Mouse (Mus musculus) MEL (cell line): ENCODE results near the gene Cym. TPM values are rescaled to one million over a fixed set of nuclear protein-coding genes. Genes with fewer than 3 reads are reported as not detected.

Experiments
- DNase-seq: peaks from one replicate; pipeline ENCODE4 v3.0.0; 2011; ENCODE audit warnings: low read depth, low spot score
- H3K27ac ChIP-seq: 2 replicates; pipeline ENCODE4 v1.5.1; 2012; ENCODE audit warnings: low read depth, mild to moderate bottlenecking, control low read depth, low read length, moderate library complexity; ENCODE audit not compliant: control insufficient read depth
- H3K27me3 ChIP-seq, 2 experiments: fragments of 150-350 bp in 1 of 2; sonication (generic) in 1 of 2; 2 replicates each; pipeline ENCODE4 v1.6.1; 2012; ENCODE audit warnings: low read length in 2 of 2, mild to moderate bottlenecking in 2 of 2, improper control_type of control experiment in 1 of 2, moderate library complexity in 1 of 2; ENCODE audit not compliant: insufficient read depth in 2 of 2, control insufficient read depth in 1 of 2
- H3K36me3 ChIP-seq, 2 experiments: 2 replicates each; pipeline ENCODE4 v1.6.1; 2012 to 2014; ENCODE audit warnings: low read length in 2 of 2, improper control_type of control experiment in 1 of 2, inconsistent platforms in 1 of 2, mild to moderate bottlenecking in 1 of 2; ENCODE audit not compliant: insufficient read depth in 2 of 2, control insufficient read depth in 1 of 2
- H3K4me1 ChIP-seq, 2 experiments: fragments of 150-350 bp in 1 of 2; sonication (generic) in 1 of 2; 2 replicates each; pipeline ENCODE4 v1.6.1; 2012; ENCODE audit warnings: low read length in 2 of 2, improper control_type of control experiment in 1 of 2, mild to moderate bottlenecking in 1 of 2; ENCODE audit not compliant: insufficient read depth in 2 of 2, control insufficient read depth in 1 of 2
- H3K4me3 ChIP-seq, 2 experiments: fragments of 150-350 bp in 1 of 2; sonication (generic) in 1 of 2; 2 replicates each; pipeline ENCODE4 v1.5.1; 2012; ENCODE audit warnings: low read depth in 2 of 2, low read length in 2 of 2, mild to moderate bottlenecking in 2 of 2, moderate library complexity in 2 of 2, control low read depth in 1 of 2, improper control_type of control experiment in 1 of 2; ENCODE audit not compliant: control insufficient read depth in 1 of 2, insufficient read depth in 1 of 2
- H3K79me2 ChIP-seq: 2 replicates; pipeline ENCODE4 v1.6.1; 2012; ENCODE audit warnings: mild to moderate bottlenecking, low read length, moderate library complexity; ENCODE audit not compliant: control insufficient read depth, poor library complexity, insufficient read depth
- H3K9ac ChIP-seq: 2 replicates; pipeline ENCODE4 v1.6.1; 2012; ENCODE audit warnings: low read depth, mild to moderate bottlenecking, control low read depth, low read length, moderate library complexity; ENCODE audit not compliant: control insufficient read depth, poor library complexity, severe bottlenecking
- H3K9me3 ChIP-seq: fragments of 150-350 bp; sonication (generic); replicated peaks from 2 replicates; pipeline ENCODE4 v1.6.1; 2012; ENCODE audit warnings: mild to moderate bottlenecking, low read length, improper control_type of control experiment, moderate library complexity; ENCODE audit not compliant: insufficient read depth
- BHLHE40 ChIP-seq: IDR thresholded peaks from 2 replicates; pipeline ENCODE4 v1.6.1; 2012; ENCODE audit warnings: low read depth, mild to moderate bottlenecking, inconsistent platforms, low read length, improper control_type of control experiment, borderline replicate concordance
- CHD1 ChIP-seq: IDR thresholded peaks from 2 replicates; pipeline ENCODE4 v1.6.1; 2012; ENCODE audit warnings: low read depth, mild to moderate bottlenecking, inconsistent platforms, low read length, improper control_type of control experiment
- CHD2 ChIP-seq: IDR thresholded peaks from 2 replicates; pipeline ENCODE4 v1.6.1; 2011; ENCODE audit warnings: low read length, improper control_type of control experiment
- CTCF ChIP-seq, 3 experiments: IDR thresholded peaks in 2 of 3; conservative IDR thresholded peaks in 1 of 3; 2 replicates each; pipeline ENCODE4 v1.5.1; 2011 to 2012; ENCODE audit warnings: low read length in 3 of 3, low read depth in 2 of 3, mild to moderate bottlenecking in 2 of 3, improper control_type of control experiment in 1 of 3, inconsistent platforms in 1 of 3, mixed read lengths in 1 of 3, moderate library complexity in 1 of 3; ENCODE audit not compliant: control insufficient read depth in 1 of 3, insufficient read depth in 1 of 3, poor library complexity in 1 of 3, severe bottlenecking in 1 of 3
- ELF1 ChIP-seq: IDR thresholded peaks from 2 replicates; pipeline ENCODE4 v1.6.1; 2014; ENCODE audit warnings: low read depth, mild to moderate bottlenecking, inconsistent platforms, low read length, improper control_type of control experiment, moderate library complexity
- ETS1 ChIP-seq: IDR thresholded peaks from 2 replicates; pipeline ENCODE4 v1.6.1; 2012; ENCODE audit warnings: low read depth, mild to moderate bottlenecking, inconsistent platforms, low read length, improper control_type of control experiment, moderate library complexity
- HCFC1 ChIP-seq: IDR thresholded peaks from 2 replicates; pipeline ENCODE4 v1.6.1; 2012; ENCODE audit warnings: low read depth, mild to moderate bottlenecking, inconsistent platforms, low read length, improper control_type of control experiment, moderate library complexity
- JUND ChIP-seq: IDR thresholded peaks from 2 replicates; pipeline ENCODE4 v1.6.1; 2011; ENCODE audit warnings: low read depth, mild to moderate bottlenecking, improper control_type of control experiment, low read length
- KAT2A ChIP-seq: conservative IDR thresholded peaks from 2 replicates; pipeline ENCODE4 v1.6.1; 2012; ENCODE audit warnings: low read depth, low read length, improper control_type of control experiment, inconsistent platforms
- MAFK ChIP-seq: IDR thresholded peaks from 2 replicates; pipeline ENCODE4 v1.6.1; 2011; ENCODE audit warnings: low read depth, mild to moderate bottlenecking, low read length, improper control_type of control experiment, borderline replicate concordance
- MAZ ChIP-seq: IDR thresholded peaks from 2 replicates; pipeline ENCODE4 v1.6.1; 2012; ENCODE audit warnings: low read depth, mild to moderate bottlenecking, inconsistent platforms, low read length, improper control_type of control experiment
- MXI1 ChIP-seq: IDR thresholded peaks from 2 replicates; pipeline ENCODE4 v1.6.1; 2011; ENCODE audit warnings: mild to moderate bottlenecking, low read depth, low read length, improper control_type of control experiment
- MYC ChIP-seq: IDR thresholded peaks from 2 replicates; pipeline ENCODE4 v1.6.1; 2011; ENCODE audit warnings: low read depth, mild to moderate bottlenecking, low read length, improper control_type of control experiment, moderate library complexity
- NRF1 ChIP-seq: IDR thresholded peaks from 2 replicates; pipeline ENCODE4 v1.6.1; 2014; ENCODE audit warnings: low read depth, mild to moderate bottlenecking, inconsistent platforms, low read length, improper control_type of control experiment, moderate library complexity; ENCODE audit not compliant: poor library complexity, insufficient read depth, severe bottlenecking
- POLR2A ChIP-seq, 2 experiments: IDR thresholded peaks; 2 replicates each; pipeline ENCODE4 v1.6.1; 2011 to 2012; ENCODE audit warnings: low read length in 2 of 2, mild to moderate bottlenecking in 2 of 2, control low read depth in 1 of 2, improper control_type of control experiment in 1 of 2, low read depth in 1 of 2, moderate library complexity in 1 of 2; ENCODE audit not compliant: control insufficient read depth in 1 of 2, insufficient read depth in 1 of 2, poor library complexity in 1 of 2
- POLR2AphosphoS2 ChIP-seq: IDR thresholded peaks from 2 replicates; pipeline ENCODE4 v1.6.1; 2011; ENCODE audit warnings: low read length, improper control_type of control experiment
- RCOR1 ChIP-seq: IDR thresholded peaks from 2 replicates; pipeline ENCODE4 v1.6.1; 2012; ENCODE audit warnings: low read depth, mild to moderate bottlenecking, inconsistent platforms, low read length, improper control_type of control experiment
- SIN3A ChIP-seq: IDR thresholded peaks from 2 replicates; pipeline ENCODE4 v1.6.1; 2012; ENCODE audit warnings: low read length, improper control_type of control experiment, inconsistent platforms
- SMC3 ChIP-seq: IDR thresholded peaks from 2 replicates; pipeline ENCODE4 v1.6.1; 2011; ENCODE audit warnings: low read depth, low read length, improper control_type of control experiment
- TAL1 ChIP-seq: IDR thresholded peaks from 2 replicates; pipeline ENCODE4 v1.6.1; 2012; ENCODE audit warnings: mild to moderate bottlenecking, inconsistent platforms, low read length, moderate library complexity, mixed read lengths
- TBP ChIP-seq: IDR thresholded peaks from 2 replicates; pipeline ENCODE4 v1.8.0; 2011; ENCODE audit warnings: low read depth, low read length, improper control_type of control experiment
- UBTF ChIP-seq: IDR thresholded peaks from 2 replicates; pipeline ENCODE4 v1.6.1; 2012; ENCODE audit warnings: low read depth, mild to moderate bottlenecking, inconsistent platforms, low read length, improper control_type of control experiment, moderate library complexity, borderline replicate concordance; ENCODE audit not compliant: insufficient read depth
- USF1 ChIP-seq: IDR thresholded peaks from 2 replicates; pipeline ENCODE4 v1.6.1; 2014; ENCODE audit warnings: low read depth, mild to moderate bottlenecking, inconsistent platforms, low read length, improper control_type of control experiment, moderate library complexity
- USF2 ChIP-seq, 2 experiments: IDR thresholded peaks; 2 replicates each; pipeline ENCODE4 v1.6.1; 2011 to 2012; ENCODE audit warnings: improper control_type of control experiment in 2 of 2, low read length in 2 of 2, borderline replicate concordance in 1 of 2, inconsistent platforms in 1 of 2, low read depth in 1 of 2, mild to moderate bottlenecking in 1 of 2; ENCODE audit not compliant: insufficient read depth in 1 of 2
- ZC3H11A ChIP-seq: IDR thresholded peaks from 2 replicates; pipeline ENCODE4 v1.6.1; 2012; ENCODE audit warnings: low read depth, mild to moderate bottlenecking, inconsistent platforms, low read length, improper control_type of control experiment
- ZKSCAN1 ChIP-seq: IDR thresholded peaks from 2 replicates; pipeline ENCODE4 v1.6.1; 2012; ENCODE audit warnings: low read depth, mild to moderate bottlenecking, inconsistent platforms, low read length, improper control_type of control experiment, moderate library complexity
- ZMIZ1 ChIP-seq: IDR thresholded peaks from 2 replicates; pipeline ENCODE4 v1.6.1; 2012; ENCODE audit warnings: low read depth, mild to moderate bottlenecking, inconsistent platforms, low read length, improper control_type of control experiment, moderate library complexity
- ZNF384 ChIP-seq: IDR thresholded peaks from 2 replicates; pipeline ENCODE4 v1.6.1; 2012; ENCODE audit warnings: low read depth, mild to moderate bottlenecking, inconsistent platforms, low read length, improper control_type of control experiment
- polyA plus RNA-seq, 2 experiments: library from polyadenylated mRNA; stranded (reverse) in 1 of 2; unstranded in 1 of 2; fragments of >175 nt in 1 of 2; fragments of >200 nt in 1 of 2; gene quantifications; 2 replicates each; pipeline versions ENCODE4 v1.2.1 to v1.2.4; 2012; ENCODE audit warnings: low replicate concordance in 2 of 2, low read depth in 1 of 2; ENCODE audit not compliant: insufficient read length in 2 of 2, insufficient read depth in 1 of 2, missing spikeins in 1 of 2
- total RNA-seq: library from RNA; depleted of rRNA; stranded (reverse); fragments of 300-350 nt; gene quantifications from 2 replicates; pipeline ENCODE4 v1.2.3, GENCODE M21; 2012

Cym gene
- total and polyA plus RNA-seq, 3 experiments, result 0.08 TPM; not detected in 2

DNA sequence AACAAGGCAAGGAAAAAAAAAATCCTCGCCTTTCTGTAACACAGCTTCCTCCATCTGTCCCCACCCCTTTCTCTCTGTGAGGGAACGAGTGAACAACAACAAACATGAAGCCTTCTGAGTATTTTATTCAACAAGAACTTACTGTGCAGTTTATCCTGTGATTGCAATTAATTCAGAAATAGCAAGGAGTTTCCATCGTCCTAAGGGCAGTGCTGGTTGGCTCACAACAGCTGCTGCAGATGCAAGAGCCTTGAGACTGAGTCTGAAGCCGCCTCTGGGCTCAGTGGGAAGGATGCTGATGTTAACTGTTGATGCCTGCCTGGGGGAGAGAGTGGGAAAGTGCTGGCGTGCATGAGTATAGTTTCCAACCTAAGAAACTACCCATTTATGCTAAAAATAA lies 36.4 kb upstream of the Cym start:
- no peak overlapping the region for H3K27ac ChIP-seq
- DNase-seq, result no peak

GRCm38 (mm10) chr3:107256724-107257123 lies 35.2 kb upstream of the Cym start:
- H3K36me3 ChIP-seq, result no peaks in the 10 kb centered on the region
- H3K27me3 ChIP-seq, result peaks cover 14 to 15% of the 10 kb centered on the region in 2 experiments
- no peak overlapping the region for H3K9ac ChIP-seq
- H3K4me1 ChIP-seq, result no peaks in the 10 kb centered on the region
- TF ChIP-seq KAT2A (no peak), ZKSCAN1 (no peak), JUND (no peak), ZC3H11A (no peak), MYC (no peak), HCFC1 (no peak), CHD2 (no peak), ZMIZ1 (no peak), TBP (no peak), MXI1 (no peak), NRF1 (no peak), ELF1 (no peak), UBTF (no peak), CHD1 (no peak), USF1 (no peak), SMC3 (no peak), BHLHE40 (no peak), ZNF384 (no peak), MAFK (no peak)
- no peak overlapping the region for H3K27ac ChIP-seq
- H3K9me3 ChIP-seq, result no peaks in the 10 kb centered on the region
- H3K79me2 ChIP-seq, result no peaks in the 10 kb centered on the region
- DNase-seq, result no peak
- no peak overlapping the region for H3K4me3 ChIP-seq

More for the DNA sequence above, 36.4 kb upstream of the Cym start:
- Histone ChIP-seq H3K36me3 (no peaks in the 10 kb centered on the region), H3K9me3 (no peaks in the 10 kb centered on the region), H3K4me3 (no peak overlapping the region), H3K79me2 (no peaks in the 10 kb centered on the region), H3K27me3 (peaks cover 15 to 16% of the 10 kb centered on the region in 2 experiments), H3K4me1 (no peaks in the 10 kb centered on the region), H3K9ac (no peak overlapping the region)
- TF ChIP-seq HCFC1, result no peak
- no peak for TF ChIP-seq CHD2
- no peak for TF ChIP-seq MXI1
- no peak for TF ChIP-seq ZMIZ1
- TF ChIP-seq RCOR1, result no peak
- TF ChIP-seq ETS1, result no peak
- no peak for TF ChIP-seq ELF1
- TF ChIP-seq USF2 (IDR thresholded peaks at IDR 0.05; ENCODE audit: borderline replicate concordance in 1 of 2, insufficient read depth in 1 of 2, low read depth in 1 of 2, low read length in 2 of 2), result no peak
- TF ChIP-seq POLR2AphosphoS2, result no peak
- no peak for TF ChIP-seq CTCF (IDR thresholded peaks at IDR 0.05 in 2 of 3, conservative IDR thresholded peaks at IDR 0.05 in 1 of 3; ENCODE audit: control insufficient read depth in 1 of 3, insufficient read depth in 1 of 3, low read depth in 2 of 3, low read length in 3 of 3, poor library complexity in 1 of 3, severe bottlenecking in 1 of 3)
- TF ChIP-seq SIN3A, result no peak
- TF ChIP-seq MAZ, result no peak
- TF ChIP-seq SMC3, result no peak
- no peak for TF ChIP-seq TAL1
- no peak for TF ChIP-seq POLR2A (IDR thresholded peaks at IDR 0.05; ENCODE audit: control insufficient read depth in 1 of 2, insufficient read depth in 1 of 2, low read depth in 1 of 2, low read length in 2 of 2, poor library complexity in 1 of 2)
- TF ChIP-seq BHLHE40, result no peak
- no peak for TF ChIP-seq KAT2A
